Comparison of ENCODE assay signal across 30 mouse cellular contexts in the genomic region with DNA sequence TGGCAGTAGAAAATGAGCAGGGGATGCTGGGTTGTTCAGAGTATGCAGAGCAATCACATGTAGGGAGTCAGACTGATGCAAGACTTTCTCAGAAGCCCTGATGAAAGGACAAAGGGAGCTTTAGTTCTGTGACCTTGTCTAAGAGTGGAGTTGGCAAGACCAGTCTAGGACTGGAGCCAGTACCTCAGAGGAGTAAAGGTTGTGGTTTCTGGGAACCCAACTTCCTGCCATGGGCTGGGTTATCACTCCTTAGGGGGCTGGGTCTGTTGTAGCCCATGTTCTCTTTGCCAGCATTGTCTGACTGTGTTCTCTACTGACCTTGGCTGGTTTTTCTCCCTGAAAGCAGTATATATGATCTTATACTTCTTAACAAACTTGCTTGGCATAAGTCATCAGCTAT.
A peak's percentile ranks its signal among the peaks of the same experiment; 100 is the strongest.
DNase-seq lines count a peak whose midpoint lies in the region; TF ChIP-seq lines count a peak whose summit lies in the region.
"Had no signal": no experiment of that assay in that cellular context is flagged by ENCODE, and none has a peak within 500 bp of the region (broad histone marks: within the 10 kb centered on the region; RNA-seq: fewer than 3 reads in every experiment).

No protein-coding gene starts in this region.

- H3K4me1 ChIP-seq in kidney, adult 2 months (ENCODE audit: control insufficient read depth, insufficient read depth, low read length), result no peaks in the 10 kb centered on the region
- H3K4me1 ChIP-seq: heart, embryonic 10.5 days; heart, embryonic 15.5 days; kidney, embryonic 15.5 days; midbrain, embryonic 15.5 days; neural tube, embryonic 15.5 days had no signal

- no peak overlapping the region for H3K4me3 ChIP-seq in kidney, adult 2 months (ENCODE audit: insufficient read depth, low read depth, low read length)
- H3K4me3 ChIP-seq: erythroblast, embryonic 14.5 days; forebrain, embryonic 13.5 days; heart, embryonic 10.5 days; heart, embryonic 15.5 days; kidney, embryonic 15.5 days; layer of hippocampus, adult 2 months; midbrain, embryonic 15.5 days; neural tube, embryonic 15.5 days had no signal

- no peaks in the 10 kb centered on the region for H3K36me3 ChIP-seq in kidney, adult 2 months (ENCODE audit: control insufficient read depth, insufficient read depth, low read length)
- H3K36me3 ChIP-seq: heart, embryonic 10.5 days; heart, embryonic 15.5 days; kidney, embryonic 15.5 days; midbrain, embryonic 15.5 days; neural tube, embryonic 15.5 days had no signal

- TF ChIP-seq POLR2A in kidney, adult 2 months (IDR thresholded peaks at IDR 0.05; ENCODE audit: low read depth, low read length), result no peak

- DNase-seq in kidney, adult 2 months, result peak; percentile 9
- no peak for DNase-seq in kidney, postnatal 14 days
- peak; percentile 5 for DNase-seq in adrenal gland, postnatal 14 days
- DNase-seq in fat pad, adult 2 months (ENCODE audit: extremely low read depth, low read depth, low spot score), result peak; percentile 28
- DNase-seq in testis, postnatal 14 days (ENCODE audit: low spot score), result peak; percentile 74
- DNase-seq in cerebellum, adult 11 months, result no peak
- no peak for DNase-seq in layer of hippocampus, adult 8-10 months (ENCODE audit: low spot score in 2 of 2)
- DNase-seq: cerebellum, adult 18-20 months; cerebellum, postnatal 10 days; gastrocnemius, postnatal 14 days; kidney, adult 11 months; kidney, postnatal 36 days; left cerebral cortex, postnatal 4 days; lung, adult 2 months; lung, postnatal 10 days; right cerebral cortex, adult 18-20 months; spleen, adult 18-20 months; thymus, adult 2 months had no signal

- TF ChIP-seq CTCF in kidney, adult 2 months (conservative IDR thresholded peaks at IDR 0.05; ENCODE audit: insufficient read depth, insufficient read length, low read depth, low read length), result no peak

- no peaks in the 10 kb centered on the region for H3K27me3 ChIP-seq in kidney, adult 2 months (replicated peaks; ENCODE audit: control insufficient read depth, insufficient read depth, low read length)
- H3K27me3 ChIP-seq: CH12.LX; forebrain, embryonic 13.5 days; heart, embryonic 15.5 days; kidney, embryonic 15.5 days; midbrain, embryonic 15.5 days; neural tube, embryonic 15.5 days had no signal

- no peak overlapping the region for H3K27ac ChIP-seq in kidney, adult 2 months (ENCODE audit: insufficient read depth, low read depth, low read length)
- H3K27ac ChIP-seq: forebrain, embryonic 13.5 days; heart, embryonic 10.5 days; heart, embryonic 15.5 days; hindbrain, embryonic 14.5 days; kidney, embryonic 15.5 days; layer of hippocampus, adult 2 months; liver, embryonic 14.5 days; macrophage; midbrain, embryonic 15.5 days; neural tube, embryonic 15.5 days had no signal

Comparison
In these comparisons a context has a peak if more than half of its experiments do, and no peak if none do; other contexts are left out.
1. DNase-seq: peak in kidney, adult 2 months (single experiment), adrenal gland, postnatal 14 days (single experiment), fat pad, adult 2 months (single experiment) and testis, postnatal 14 days (single experiment); none in kidney, postnatal 14 days (single experiment), cerebellum, adult 11 months (single experiment) and layer of hippocampus, adult 8-10 months (0 of 2).